Mouse (Mus musculus) thymus, adult 2 months (tissue): ENCODE results near the gene Ldb2.

ENCODE experiments used
- CTCF ChIP-seq: fragments of 200-500 bp; IDR thresholded peaks from 2 replicates; pipeline ENCODE4 v1.5.1; 2012; ENCODE audit warnings: mild to moderate bottlenecking, control low read depth, low read length, moderate library complexity, borderline replicate concordance; ENCODE audit not compliant: control insufficient read depth, poor library complexity, insufficient read depth; ENCODE audit errors: extremely low read depth
- POLR2A ChIP-seq: fragments of 200-500 bp; IDR thresholded peaks from 2 replicates; pipeline ENCODE4 v1.6.1; 2012; ENCODE audit warnings: mild to moderate bottlenecking, low read length, control low read depth, moderate library complexity; ENCODE audit not compliant: control insufficient read depth, poor library complexity, insufficient read depth; ENCODE audit errors: extremely low read depth

DNA sequence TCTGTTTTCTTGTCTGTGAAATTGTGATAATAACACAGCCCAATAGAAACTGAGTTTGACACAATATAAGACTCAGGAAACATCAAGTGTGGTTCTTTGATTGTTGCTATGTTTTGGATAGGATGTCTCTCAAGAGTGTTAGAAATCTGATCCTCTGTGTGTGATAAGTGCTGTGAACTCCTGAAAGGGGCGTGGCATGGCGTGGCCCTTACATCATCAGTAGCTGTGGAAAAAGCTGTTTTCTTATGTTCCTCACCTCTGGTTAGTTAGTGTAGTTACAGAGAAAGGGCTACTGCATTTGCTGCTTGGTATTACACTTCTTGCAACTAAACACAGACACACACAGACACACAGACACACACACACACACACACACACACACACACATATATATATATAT lies 90.2 kb downstream of the Ldb2 start:
- no peak for TF ChIP-seq CTCF
- TF ChIP-seq POLR2A: no peak
